Mouse (Mus musculus) frontal cortex, postnatal 25 days (tissue): ENCODE measurements around the gene Ankfn1.
A peak's percentile ranks its signal among the peaks of the same experiment; 100 is the strongest.

ENCODE experiments used
- DNase-seq, 2 experiments: peaks; one replicate each; pipeline ENCODE4 v3.0.0; 2022; ENCODE audit warnings: low spot score in 2 of 2

Gene Ankfn1

GRCm38 (mm10) chr11:89579111-89579510 is 198.3 kb downstream of the Ankfn1 start:
- no peak for DNase-seq

GRCm38 (mm10) chr11:89574269-89574838 is 203.1 kb downstream of the Ankfn1 start:
- no peak for DNase-seq

GRCm38 (mm10) chr11:89569391-89570145 is 207.9 kb downstream of the Ankfn1 start:
- DNase-seq = no peak

- no peak for DNase-seq
Measured at GRCm38 (mm10) chr11:89568246-89568645, 209.2 kb downstream of the Ankfn1 start.

- DNase-seq = no peak
Measured at GRCm38 (mm10) chr11:89551441-89551840, 226.0 kb downstream of the Ankfn1 start.

GRCm38 (mm10) chr11:89550921-89551320 is 226.5 kb downstream of the Ankfn1 start:
- DNase-seq = no peak

GRCm38 (mm10) chr11:89548786-89549185 is 228.7 kb downstream of the Ankfn1 start:
- DNase-seq = no peak

GRCm38 (mm10) chr11:89546164-89546563 is 231.3 kb downstream of the Ankfn1 start:
- peak in 1 of 2 experiments; percentile 14 for DNase-seq

GRCm38 (mm10) chr11:89544856-89545817 is 232.3 kb downstream of the Ankfn1 start:
- no peak for DNase-seq

- peak in 1 of 2 experiments; percentile 6 for DNase-seq
Measured at GRCm38 (mm10) chr11:89538376-89538775, 239.1 kb downstream of the Ankfn1 start.

GRCm38 (mm10) chr11:89527800-89528430 is 249.5 kb downstream of the Ankfn1 start:
- no peak for DNase-seq

- DNase-seq = no peak
Measured at GRCm38 (mm10) chr11:89515501-89515901, 262.0 kb downstream of the Ankfn1 start.

GRCm38 (mm10) chr11:89508675-89509324 is 268.7 kb downstream of the Ankfn1 start:
- no peak for DNase-seq

GRCm38 (mm10) chr11:89506595-89507245 is 270.7 kb downstream of the Ankfn1 start:
- no peak for DNase-seq

GRCm38 (mm10) chr11:89505046-89505445 is 272.4 kb downstream of the Ankfn1 start:
- DNase-seq = no peak

GRCm38 (mm10) chr11:89501796-89502195 is 275.7 kb downstream of the Ankfn1 start:
- no peak for DNase-seq

- DNase-seq = no peak
Measured at GRCm38 (mm10) chr11:89500961-89501360, 276.5 kb downstream of the Ankfn1 start.

- DNase-seq = no peak
Measured at GRCm38 (mm10) chr11:89481084-89481483, 296.4 kb downstream of the Ankfn1 start.

GRCm38 (mm10) chr11:89476927-89477326 is 300.5 kb downstream of the Ankfn1 start:
- DNase-seq = no peak

- DNase-seq = no peak
Measured at GRCm38 (mm10) chr11:89476047-89476446, 301.4 kb downstream of the Ankfn1 start.

GRCm38 (mm10) chr11:89472871-89473270 is 304.6 kb downstream of the Ankfn1 start:
- no peak for DNase-seq
